Mouse (Mus musculus) CH12.LX (cell line): ENCODE results near the gene Acp2. TPM values are rescaled to one million over a fixed set of nuclear protein-coding genes. Genes with fewer than 3 reads are reported as not detected.

Source experiments
- DNase-seq: peaks from one replicate; pipeline ENCODE4 v3.0.0-alpha.2; 2013; ENCODE audit errors: extremely low read depth
- H3K27ac ChIP-seq: 2 replicates; pipeline ENCODE4 v1.5.1; 2012; ENCODE audit warnings: low read depth, mild to moderate bottlenecking, control low read depth, moderate library complexity; ENCODE audit not compliant: insufficient read depth
- H3K27me3 ChIP-seq: replicated peaks from 2 replicates; pipeline ENCODE3; 2012; ENCODE audit warnings: inconsistent platforms
- H3K36me3 ChIP-seq, 2 experiments: replicated peaks in 1 of 2; 2 replicates each; pipeline versions ENCODE3 to v1.6.1; 2012; ENCODE audit warnings: inconsistent platforms in 1 of 2, low read length in 1 of 2, mild to moderate bottlenecking in 1 of 2, mixed read lengths in 1 of 2, moderate library complexity in 1 of 2; ENCODE audit not compliant: control insufficient read depth in 1 of 2, insufficient read depth in 1 of 2
- H3K4me1 ChIP-seq, 2 experiments: 2 replicates each; pipeline ENCODE4 v1.6.1; 2012; ENCODE audit warnings: inconsistent platforms in 1 of 2, moderate library complexity in 1 of 2; ENCODE audit not compliant: insufficient read depth in 2 of 2, control insufficient read depth in 1 of 2
- H3K4me2 ChIP-seq: 2 replicates; pipeline ENCODE4 v1.6.1; 2012; ENCODE audit warnings: low read depth, mild to moderate bottlenecking, control low read depth; ENCODE audit not compliant: poor library complexity, insufficient read depth, severe bottlenecking
- H3K4me3 ChIP-seq, 3 experiments: fragments of 150-350 bp in 1 of 3; sonication (generic) in 1 of 3; replicated peaks in 1 of 3; 2 replicates each; pipeline versions ENCODE3 to v1.5.1; 2011 to 2012; ENCODE audit warnings: low read depth in 2 of 3, low read length in 2 of 3, mild to moderate bottlenecking in 2 of 3, moderate library complexity in 2 of 3, control low read depth in 1 of 3, improper control_type of control experiment in 1 of 3, inconsistent platforms in 1 of 3, mixed read lengths in 1 of 3; ENCODE audit not compliant: poor library complexity in 1 of 3
- H3K79me2 ChIP-seq: replicated peaks from 2 replicates; pipeline ENCODE4 v1.6.1; 2012; ENCODE audit warnings: mild to moderate bottlenecking, moderate library complexity; ENCODE audit not compliant: control insufficient read depth, poor library complexity, insufficient read depth, severe bottlenecking; ENCODE audit errors: extremely low read depth
- H3K9ac ChIP-seq: 2 replicates; pipeline ENCODE4 v1.6.1; 2012; ENCODE audit warnings: low read depth, mild to moderate bottlenecking, control low read depth, moderate library complexity; ENCODE audit not compliant: insufficient read depth
- H3K9me3 ChIP-seq: replicated peaks from 2 replicates; pipeline ENCODE3; 2012; ENCODE audit warnings: low read length, inconsistent platforms, mixed read lengths
- CHD1 ChIP-seq: IDR thresholded peaks from 2 replicates; pipeline ENCODE4 v1.6.1; 2012; ENCODE audit warnings: low read depth, low read length, improper control_type of control experiment, inconsistent platforms
- CHD2 ChIP-seq: IDR thresholded peaks from 2 replicates; pipeline ENCODE4 v1.6.1; 2011; ENCODE audit warnings: low read length, improper control_type of control experiment
- CTCF ChIP-seq, 2 experiments: IDR thresholded peaks in 1 of 2; conservative IDR thresholded peaks in 1 of 2; 2 replicates each; pipeline ENCODE4 v1.5.1; 2011 to 2012; ENCODE audit warnings: low read depth in 2 of 2, low read length in 2 of 2, improper control_type of control experiment in 1 of 2, inconsistent platforms in 1 of 2, mild to moderate bottlenecking in 1 of 2, moderate library complexity in 1 of 2
- EP300 ChIP-seq: IDR thresholded peaks from 2 replicates; pipeline ENCODE4 v1.6.1; 2011; ENCODE audit warnings: low read length, improper control_type of control experiment
- ETS1 ChIP-seq: conservative IDR thresholded peaks from 2 replicates; pipeline ENCODE4 v1.6.1; 2012; ENCODE audit warnings: low read depth, mild to moderate bottlenecking, inconsistent platforms, low read length, improper control_type of control experiment, moderate library complexity
- HCFC1 ChIP-seq: IDR thresholded peaks from 2 replicates; pipeline ENCODE4 v1.6.1; 2012; ENCODE audit warnings: low read depth, mild to moderate bottlenecking, inconsistent platforms, low read length, improper control_type of control experiment
- KAT2A ChIP-seq: IDR thresholded peaks from 2 replicates; pipeline ENCODE4 v1.6.1; 2012; ENCODE audit warnings: low read length, improper control_type of control experiment, inconsistent platforms; ENCODE audit not compliant: insufficient replicate concordance
- MAZ ChIP-seq: IDR thresholded peaks from 2 replicates; pipeline ENCODE4 v1.6.1; 2012; ENCODE audit warnings: low read depth, mild to moderate bottlenecking, inconsistent platforms, low read length, improper control_type of control experiment, moderate library complexity
- MEF2A ChIP-seq: IDR thresholded peaks from 2 replicates; pipeline ENCODE4 v1.6.1; 2014; ENCODE audit warnings: low read depth, mild to moderate bottlenecking, inconsistent platforms, low read length, improper control_type of control experiment, borderline replicate concordance
- PAX5 ChIP-seq: IDR thresholded peaks from 2 replicates; pipeline ENCODE4 v1.6.1; 2012; ENCODE audit warnings: low read length, inconsistent platforms, mixed read lengths
- RAD21 ChIP-seq: IDR thresholded peaks from 2 replicates; pipeline ENCODE4 v1.6.1; 2011; ENCODE audit warnings: low read depth, mild to moderate bottlenecking, low read length, improper control_type of control experiment, moderate library complexity
- SIN3A ChIP-seq: IDR thresholded peaks from 2 replicates; pipeline ENCODE4 v1.6.1; 2012; ENCODE audit warnings: low read length, improper control_type of control experiment, inconsistent platforms
- SMC3 ChIP-seq: IDR thresholded peaks from 2 replicates; pipeline ENCODE4 v1.6.1; 2011; ENCODE audit warnings: low read depth, low read length, improper control_type of control experiment
- USF1 ChIP-seq: IDR thresholded peaks from 2 replicates; pipeline ENCODE4 v1.6.1; 2014; ENCODE audit warnings: low read depth, mild to moderate bottlenecking, inconsistent platforms, low read length, improper control_type of control experiment
- USF2 ChIP-seq: conservative IDR thresholded peaks from 2 replicates; pipeline ENCODE4 v1.6.1; 2011; ENCODE audit warnings: low read depth, low read length, improper control_type of control experiment
- ZC3H11A ChIP-seq: IDR thresholded peaks from 2 replicates; pipeline ENCODE4 v1.6.1; 2012; ENCODE audit warnings: low read depth, mild to moderate bottlenecking, inconsistent platforms, low read length, improper control_type of control experiment
- ZKSCAN1 ChIP-seq: IDR thresholded peaks from 2 replicates; pipeline ENCODE4 v1.6.1; 2012; ENCODE audit warnings: low read depth, inconsistent platforms, low read length, improper control_type of control experiment, borderline replicate concordance
- ZMIZ1 ChIP-seq: IDR thresholded peaks from 2 replicates; pipeline ENCODE4 v1.6.1; 2012; ENCODE audit warnings: low read depth, mild to moderate bottlenecking, inconsistent platforms, low read length, improper control_type of control experiment
- ZNF384 ChIP-seq: IDR thresholded peaks from 2 replicates; pipeline ENCODE4 v1.6.1; 2012; ENCODE audit warnings: low read depth, low read length, improper control_type of control experiment, inconsistent platforms
- dilution Hi-C: fragments of 300-500 bp; cut with MboI; formaldehyde crosslinking; loops from 2 replicates; pipeline ENCODE4 v1.14.3; 2020; ENCODE audit warnings: low sequenced_read_pairs; ENCODE audit not compliant: extremely low pct_unique_long_range_greater_than_20kb, extremely low pct_ligation_motif_present
- in situ Hi-C: fragments of 300-500 bp; cut with MboI; formaldehyde crosslinking; loops from 3 replicates; pipeline ENCODE4 v1.14.3; 2019; ENCODE audit warnings: low sequenced_read_pairs, low pct_ligation_motif_present, low pct_unique_long_range_greater_than_20kb, mixed read lengths
- polyA plus RNA-seq: library from polyadenylated mRNA; unstranded; fragments of >175 nt; gene quantifications from 2 replicates; pipeline ENCODE4 v1.2.1, GENCODE M21; 2012; ENCODE audit warnings: low read depth; ENCODE audit not compliant: insufficient read length
- total RNA-seq, 2 experiments: library from RNA; depleted of rRNA; stranded (reverse); fragments of 300-350 nt in 1 of 2; fragments of >200 nt in 1 of 2; gene quantifications; 2 replicates each; pipeline ENCODE4 v1.2.3; 2012 to 2014

Gene Acp2
- total and polyA plus RNA-seq, 3 experiments, result 2.4 to 4.2 (median 3.1) TPM

- TF ChIP-seq CHD1 (no peak), ETS1 (peak; percentile 48), MAZ (no peak), KAT2A (no peak), MEF2A (no peak), ZKSCAN1 (no peak), HCFC1 (peak; percentile 26; the same call in 1 of the 2 replicates), ZMIZ1 (no peak), USF2 (no peak), SIN3A (0 out of 2 replicates have a peak, but pooled peaks have one; percentile 61)
Measured at GRCm38 (mm10) chr2:91187431-91187830, 15.3 kb upstream of the Acp2 start (continued).

- in situ Hi-C loops (no loop called here), dilution Hi-C loops (no loop called here)
- Histone ChIP-seq H3K79me2 (no peaks in the 10 kb centered on the region), H3K4me3 (no peak overlapping the region), H3K9me3 (peaks cover 4% of the 10 kb centered on the region), H3K4me1 (peaks cover 10% of the 10 kb centered on the region in 2 experiments), H3K9ac (no peak overlapping the region), H3K27me3 (no peaks in the 10 kb centered on the region), H3K27ac (no peak overlapping the region), H3K36me3 (no peaks in the 10 kb centered on the region), H3K4me2 (no peak overlapping the region)
- no peak for DNase-seq
- no peak for TF ChIP-seq CHD1
Measured at GRCm38 (mm10) chr2:91190501-91190900, 12.2 kb upstream of the Acp2 start.

GRCm38 (mm10) chr2:91194624-91195332, 7.9 kb upstream of the Acp2 start:
- dilution Hi-C loops, result no loop called here
- TF ChIP-seq ZNF384, result no peak
- TF ChIP-seq PAX5, result no peak
- TF ChIP-seq SMC3, result peak; percentile 42
- no peak for TF ChIP-seq USF1
- no peak for TF ChIP-seq EP300
- TF ChIP-seq CTCF (conservative IDR thresholded peaks at IDR 0.05 in 1 of 2, IDR thresholded peaks at IDR 0.05 in 1 of 2; ENCODE audit: low read depth in 2 of 2, low read length in 2 of 2), result peak in 1 of 2 experiments; percentile 53; a peak in 2 of 4 replicates
- TF ChIP-seq CHD1, result no peak
- TF ChIP-seq ZC3H11A, result no peak
- TF ChIP-seq ETS1, result no peak
- peak; percentile 46 for TF ChIP-seq RAD21
- no peak for TF ChIP-seq CHD2
- Histone ChIP-seq H3K9me3 (peaks cover 4% of the 10 kb centered on the region), H3K27ac (no peak overlapping the region), H3K36me3 (no peaks in the 10 kb centered on the region), H3K4me3 (no peak overlapping the region), H3K4me2 (no peak overlapping the region), H3K79me2 (no peaks in the 10 kb centered on the region), H3K4me1 (no peaks in the 10 kb centered on the region; a peak in 1 of 4 replicates), H3K27me3 (no peaks in the 10 kb centered on the region), H3K9ac (no peak overlapping the region)
- DNase-seq, result no peak
- in situ Hi-C loops, result no loop called here
